Mouse (Mus musculus) retina, adult 2 months (tissue): ENCODE data around the gene Ncoa4.
A peak's percentile ranks its signal among the peaks of the same experiment; 100 is the strongest.
"Not testable (repeated sequence)": the region's sequence is repeated elsewhere in the genome, so short reads cannot be mapped to it uniquely, and the experiment has no call there.

Source experiments
- DNase-seq: peaks from one replicate; pipeline ENCODE4 v3.0.0-alpha.2; 2012; ENCODE audit warnings: low read depth, low spot score

Gene Ncoa4

GRCm38 (mm10) chr14:32193557-32193956 lies 33.9 kb downstream of the Ncoa4 start:
- not testable (repeated sequence) for DNase-seq

GRCm38 (mm10) chr14:32201354-32201753 lies 41.7 kb downstream of the Ncoa4 start:
- DNase-seq: no peak

DNA sequence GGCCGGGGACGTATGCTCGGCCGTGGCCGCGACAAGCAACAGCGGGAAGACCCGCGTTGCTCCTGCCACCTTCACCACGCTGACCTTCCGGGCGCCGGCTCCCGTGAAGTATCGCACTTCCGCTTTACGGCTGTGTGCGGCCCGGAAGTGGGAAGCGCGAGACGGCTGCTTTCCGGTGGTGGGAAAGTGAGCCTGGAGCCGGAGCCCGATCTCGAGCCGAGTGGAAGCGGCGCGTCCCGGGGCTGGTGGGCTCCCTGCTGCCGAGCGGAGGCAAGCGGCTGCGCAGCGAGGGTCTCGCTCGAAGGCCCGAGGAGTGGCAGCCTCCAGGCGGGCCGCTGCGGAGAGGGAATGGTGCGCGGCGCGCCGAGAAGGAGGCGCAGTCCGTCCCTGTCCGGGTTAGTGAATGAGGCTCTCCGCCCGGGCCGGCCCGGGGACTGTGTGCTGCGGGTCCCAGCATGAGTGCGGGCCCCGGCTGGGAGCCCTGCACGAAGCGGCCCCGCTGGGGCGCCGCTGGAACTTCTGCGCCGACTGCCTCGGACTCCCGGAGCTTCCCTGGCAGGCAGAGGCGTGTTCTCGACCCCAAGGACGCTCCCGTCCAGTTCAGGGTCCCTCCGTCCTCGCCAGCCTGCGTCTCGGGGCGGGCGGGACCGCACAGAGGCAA lies 42.3 kb downstream of the Ncoa4 start, which contains the start of the genes Timm23 and Parg:
Gene Timm23, minus strand, starts transcription at position 108 of the 661 bp plus-strand sequence.
Gene Parg, plus strand, starts transcription at position 159 of the 661 bp plus-strand sequence.
- DNase-seq: peak; percentile 71

DNA sequence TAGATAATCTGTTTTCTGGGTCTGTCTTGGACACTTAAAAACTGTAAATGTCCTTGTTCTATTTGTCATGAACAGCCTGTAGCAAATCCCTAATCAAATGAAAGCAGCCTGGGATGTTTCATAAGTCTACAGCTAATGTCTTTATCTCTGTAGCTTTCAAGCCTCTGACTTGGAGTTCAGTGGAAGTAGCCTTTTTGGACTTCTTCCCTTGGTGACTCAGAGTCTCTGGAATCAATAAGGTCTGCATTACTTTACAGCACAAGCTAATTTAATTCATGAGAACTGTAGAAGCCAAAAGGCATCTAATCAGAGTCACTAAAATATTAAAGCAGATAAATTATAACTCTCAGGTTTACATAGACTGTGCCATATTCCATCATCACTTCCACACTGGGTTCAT lies 66.9 kb downstream of the Ncoa4 start:
- DNase-seq: no peak

GRCm38 (mm10) chr14:32228996-32229395 lies 69.3 kb downstream of the Ncoa4 start:
- peak; percentile 16 for DNase-seq
